Mouse (Mus musculus): ENCODE measurements at regions not wholly inside any gene's neighbourhood (a gene's known extent, or its start where the extent isn't known, plus 50 kb on each side); places are given as distances from the start of the nearest gene placed in this dataset.
A peak's percentile ranks its signal among the peaks of the same experiment; 100 is the strongest.

DNA sequence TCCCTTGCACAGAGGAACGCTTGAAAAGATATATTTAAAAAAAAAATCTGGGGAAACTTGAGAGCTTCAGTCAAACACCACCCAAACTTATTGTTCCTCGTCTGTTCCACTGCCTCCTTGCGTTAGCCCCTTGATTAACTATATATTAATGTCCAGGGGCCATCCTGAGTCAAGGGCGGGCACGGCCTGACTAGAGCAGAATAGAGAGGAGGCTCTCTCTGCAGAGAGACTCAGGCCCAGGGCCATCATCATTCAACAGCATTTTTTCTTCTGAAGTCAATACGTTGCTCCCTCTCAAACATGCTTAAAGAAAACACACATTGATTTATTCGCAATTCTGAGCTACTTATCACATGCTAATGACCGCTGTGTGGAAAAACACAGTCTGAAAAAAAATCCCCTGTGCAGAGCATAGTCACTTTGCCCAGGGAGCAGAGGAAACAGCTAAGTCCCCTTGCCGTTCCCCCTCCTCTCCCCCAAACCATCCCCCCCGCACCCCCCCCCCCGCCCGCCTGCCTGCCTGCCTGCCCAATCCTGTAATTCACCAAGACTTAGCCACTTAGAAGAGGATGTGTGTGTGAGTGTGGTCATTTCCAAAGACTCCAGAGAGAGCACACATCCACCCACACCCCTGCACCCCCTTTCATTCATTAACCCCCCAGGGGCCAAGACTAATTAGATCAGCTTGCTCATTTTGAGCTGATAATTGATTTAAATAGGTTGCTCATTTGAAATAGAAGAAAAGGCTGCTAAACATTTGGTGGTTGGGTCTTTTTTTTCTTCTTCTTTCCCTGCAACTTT lies 281.5 kb downstream of the Insig2 start:
- no peak for DNase-seq

DNA sequence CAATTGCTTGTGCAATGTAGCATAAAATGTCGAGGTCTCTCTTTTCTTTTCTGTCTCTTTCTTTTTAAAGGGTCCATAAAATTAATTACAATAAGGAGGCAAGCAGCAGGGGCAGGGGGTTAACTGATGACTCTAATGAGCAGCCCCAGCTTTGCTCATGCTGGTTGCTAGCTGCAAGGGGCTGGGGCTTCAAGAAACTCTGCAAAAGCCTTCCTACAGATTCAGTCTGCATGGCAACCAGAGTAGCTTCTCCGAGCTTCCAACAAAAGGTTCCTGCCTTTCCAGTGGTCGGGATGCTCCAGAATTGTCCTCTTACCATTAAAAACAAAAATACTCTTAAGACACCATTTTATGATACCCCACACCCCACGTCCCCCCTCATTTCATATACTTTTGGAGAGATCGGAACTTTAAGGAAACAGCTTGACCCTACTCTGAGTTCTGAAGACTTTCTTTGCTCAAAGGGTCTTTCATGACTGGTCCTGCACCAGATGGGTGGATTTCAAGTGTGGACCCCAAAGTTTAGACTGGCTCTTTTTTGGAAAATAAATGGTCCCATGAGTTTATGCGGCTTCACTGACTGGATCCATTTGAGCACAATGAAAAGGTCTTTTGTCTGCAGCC lies 280.8 kb downstream of the Insig2 start:
- DNase-seq: no peak

DNA sequence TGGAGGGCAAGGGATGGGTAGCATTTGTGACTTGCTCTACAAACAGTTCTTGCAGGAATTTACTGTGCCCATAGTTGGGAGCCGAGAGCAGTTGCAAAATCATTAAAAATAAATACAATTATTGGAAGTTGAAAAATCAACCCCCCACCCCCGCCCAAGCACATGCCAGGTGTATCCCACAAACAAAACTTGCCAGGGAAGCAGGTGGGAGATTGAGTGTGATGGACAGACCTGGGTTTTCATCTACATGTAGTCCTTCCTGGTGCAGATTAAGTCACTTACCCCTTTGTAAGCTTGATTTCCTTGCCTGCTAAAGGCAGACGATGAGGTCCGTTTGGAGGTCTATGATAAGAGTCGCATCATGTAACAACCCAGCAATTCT lies 280.3 kb downstream of the Insig2 start:
- no peak for DNase-seq

DNA sequence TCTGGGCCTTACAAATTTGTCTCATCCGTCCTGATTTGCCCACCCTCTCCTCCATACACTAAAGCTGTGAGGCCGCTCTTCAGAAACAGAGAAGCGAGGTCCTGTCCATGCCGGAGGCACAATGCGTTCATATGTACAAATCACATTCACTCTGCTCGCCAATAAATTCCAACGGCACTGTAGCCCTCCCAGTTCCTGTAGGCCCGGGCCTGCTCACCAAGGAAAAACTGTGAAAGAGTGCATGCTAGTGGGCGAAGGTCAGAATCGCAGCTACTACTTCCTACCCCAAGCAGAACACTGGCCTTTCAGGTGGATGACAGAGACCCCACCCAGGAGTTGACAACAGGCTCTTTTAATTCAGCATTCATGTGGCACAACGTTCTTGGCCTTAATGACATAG lies 278.7 kb downstream of the Insig2 start:
- peak; percentile 9 for DNase-seq

DNA sequence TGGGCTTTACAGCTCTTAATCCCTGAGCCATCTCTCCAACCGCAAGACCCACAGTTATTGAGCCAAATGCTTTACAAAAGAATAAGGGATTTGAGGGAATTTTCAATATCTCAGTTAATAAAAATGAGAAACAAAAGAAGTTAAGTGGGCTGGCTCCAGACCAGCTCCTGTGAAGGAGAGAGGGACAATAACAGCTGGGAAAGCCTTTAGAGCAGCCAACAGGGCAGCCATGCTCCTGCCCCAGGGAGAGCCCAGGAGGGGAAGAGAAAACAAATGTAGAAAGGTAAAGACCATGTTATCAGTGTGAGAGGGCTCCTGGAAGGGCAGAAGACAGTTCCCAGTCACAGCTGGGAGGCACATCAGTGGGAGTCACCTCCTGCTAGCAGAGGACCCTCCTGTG lies 257.8 kb downstream of the Insig2 start:
- no peak for DNase-seq

DNA sequence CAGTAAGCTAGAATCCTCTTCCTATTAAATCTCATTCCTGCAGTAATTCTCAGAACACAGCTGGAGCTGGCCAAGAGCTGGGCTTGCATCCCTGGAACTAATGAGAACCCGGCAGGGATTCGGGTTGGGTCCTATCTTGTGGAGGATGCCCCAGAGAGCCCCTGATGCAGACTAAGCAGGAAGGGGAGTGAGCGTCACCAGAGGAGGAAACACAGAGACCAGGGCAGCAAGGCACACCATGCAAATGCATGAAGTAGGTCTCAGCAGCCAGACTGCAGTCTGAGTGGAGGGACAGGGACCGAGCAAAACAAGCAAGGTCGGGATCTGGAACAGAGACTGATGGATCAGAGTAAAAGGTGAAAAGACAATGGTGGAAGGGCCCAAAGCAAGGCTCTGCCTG lies 249.6 kb downstream of the Insig2 start:
- no peak for DNase-seq

DNA sequence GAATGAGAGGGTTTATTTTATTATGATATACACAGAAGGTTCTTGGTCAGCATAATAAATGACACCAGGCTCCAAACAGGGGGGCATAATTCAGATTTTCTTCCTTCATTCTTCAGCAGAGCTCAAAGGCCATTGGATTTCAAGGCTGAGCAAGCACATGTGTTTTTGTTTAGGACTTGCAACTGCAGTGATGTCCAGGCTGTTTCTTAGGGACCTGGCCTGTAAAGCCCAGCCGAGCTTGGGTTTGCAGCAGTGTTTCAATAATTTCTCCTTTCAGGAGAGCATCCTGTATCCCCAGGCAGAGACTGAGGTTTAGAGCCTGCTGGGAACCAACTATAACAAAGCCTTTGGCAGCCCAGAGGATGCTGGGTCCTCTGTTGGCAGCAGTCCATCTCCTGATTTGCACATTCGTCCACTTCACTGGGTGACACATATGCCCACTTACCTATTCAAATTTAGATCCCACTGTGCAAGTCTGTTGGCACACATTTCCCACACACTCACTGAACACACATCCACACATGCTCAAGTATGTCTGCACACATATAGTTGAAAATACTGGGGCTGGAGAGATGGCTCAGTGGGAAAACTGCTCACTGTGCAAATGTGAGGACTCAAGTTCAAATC lies 247.2 kb downstream of the Insig2 start:
- DNase-seq: no peak

DNA sequence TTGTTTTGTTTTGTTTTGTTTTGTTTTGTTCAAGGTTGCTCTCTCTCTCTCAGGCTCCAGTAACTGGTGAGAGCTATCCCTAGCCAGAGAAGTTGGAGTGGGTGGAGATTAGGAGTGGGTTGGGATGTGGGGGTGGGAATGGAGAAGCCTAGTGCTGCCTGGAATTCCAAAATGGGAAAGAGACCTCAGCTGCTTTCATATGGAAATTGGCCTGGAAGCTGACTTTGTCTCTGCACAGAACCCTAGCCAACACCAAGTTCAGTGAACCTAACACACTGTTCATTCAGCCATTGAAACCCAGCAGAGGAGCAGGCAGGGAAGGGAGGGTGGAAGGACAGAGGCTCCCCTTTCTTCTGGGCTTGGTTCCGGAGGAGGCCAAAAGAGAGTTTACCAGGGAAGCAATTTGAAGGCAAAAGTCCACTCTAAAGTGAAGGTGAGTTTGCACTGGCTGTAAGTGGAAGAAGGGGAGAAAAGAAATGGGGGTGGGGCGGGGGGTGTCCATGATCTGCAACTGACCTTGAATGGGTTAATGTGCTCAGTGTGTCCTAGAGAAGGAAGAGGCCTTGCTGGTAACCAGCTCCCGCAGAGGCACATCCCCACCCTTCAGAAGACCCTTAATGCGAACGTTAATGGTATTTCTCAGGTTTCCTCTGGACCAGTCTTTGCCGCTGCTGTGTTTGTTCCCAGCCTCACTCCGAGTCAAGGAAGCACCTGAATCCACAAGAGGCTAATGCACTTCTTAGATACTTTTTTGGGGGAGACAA lies 245.1 kb downstream of the Insig2 start:
- no peak for DNase-seq

DNA sequence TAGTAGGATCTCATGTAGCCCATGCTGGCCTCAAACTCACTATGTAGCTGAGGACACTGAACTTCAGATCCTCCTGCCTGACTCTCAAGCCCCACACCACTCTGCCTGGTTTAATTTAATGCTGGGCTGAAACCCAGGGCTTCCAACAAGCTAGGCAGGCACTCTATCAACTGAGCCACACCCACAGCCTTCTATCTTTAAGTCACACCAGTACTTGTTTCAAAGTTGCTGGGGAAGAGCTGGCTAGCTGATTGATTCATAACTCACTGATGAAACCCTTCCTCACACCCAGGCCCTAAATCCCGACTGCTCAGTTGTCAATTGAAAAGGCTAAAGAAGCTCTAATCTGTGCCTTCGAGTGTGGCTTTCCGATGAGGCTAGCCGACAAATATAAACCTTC lies 241.8 kb downstream of the Insig2 start:
- no peak for DNase-seq

DNA sequence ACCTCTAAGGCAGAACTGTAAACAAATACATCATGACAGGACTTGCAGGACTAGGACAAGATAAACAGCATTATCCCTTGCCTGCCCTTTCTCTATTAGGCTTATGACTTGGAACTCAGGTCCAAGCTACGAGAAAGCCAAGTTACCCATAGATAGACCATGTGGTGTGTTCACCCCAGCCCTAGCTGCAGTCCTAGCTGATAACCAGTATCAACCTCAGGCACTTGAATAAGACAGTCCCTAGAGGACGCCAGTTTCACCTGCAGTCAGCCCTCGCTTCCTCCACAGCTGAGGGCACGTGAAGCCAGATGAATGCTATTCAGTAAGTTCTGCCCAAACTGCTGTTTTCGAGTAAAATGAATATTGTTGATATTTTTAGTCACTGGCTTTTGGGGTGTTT lies 239.5 kb downstream of the Insig2 start:
- DNase-seq: no peak

DNA sequence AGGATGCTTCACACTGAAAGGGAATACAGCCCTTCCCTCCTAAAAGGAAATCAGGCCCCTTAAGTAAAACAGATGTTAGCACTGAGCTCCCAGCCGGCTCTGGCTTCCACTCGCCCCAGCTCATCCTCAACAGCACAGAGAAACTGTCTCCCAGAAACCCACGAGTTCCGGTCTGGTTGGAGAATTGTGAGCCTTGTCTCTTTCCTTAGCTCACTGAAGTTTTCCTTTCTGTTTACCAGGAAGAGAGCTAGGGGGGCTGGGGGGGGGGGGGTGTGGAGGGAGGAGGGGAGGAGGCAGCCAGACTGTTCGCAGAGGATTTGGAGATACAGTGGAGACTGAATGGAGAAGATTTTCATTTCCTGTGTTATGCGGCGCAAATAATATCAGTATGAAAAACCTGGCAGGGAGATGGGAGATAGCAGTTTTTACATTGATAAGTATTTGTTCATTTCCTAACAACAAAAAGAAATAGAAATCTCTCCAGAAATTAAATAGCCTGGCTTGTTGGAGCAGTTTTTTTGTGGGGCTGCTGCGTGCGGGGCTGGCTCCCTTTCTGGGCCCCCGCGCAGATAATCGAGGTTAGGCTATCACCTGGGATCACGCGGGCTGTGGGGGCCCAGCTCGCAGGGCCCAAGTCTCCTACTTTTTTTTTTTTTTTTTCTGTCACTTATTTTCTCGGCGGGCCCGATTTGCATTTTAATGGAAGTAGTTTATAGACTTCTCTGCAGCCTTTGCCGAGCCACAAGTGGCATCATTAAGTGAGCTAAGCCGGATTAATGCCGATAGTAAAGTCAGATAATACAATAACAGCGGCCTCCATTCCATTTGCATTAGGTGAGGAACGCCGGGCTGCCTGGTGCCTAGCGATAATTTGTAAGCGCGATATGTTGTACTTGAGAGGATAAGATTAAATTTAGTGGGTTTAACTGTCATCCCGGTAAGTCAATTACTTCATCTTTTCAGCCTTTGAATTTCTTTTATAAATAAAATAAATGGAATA lies 235.5 kb downstream of the Insig2 start:
- DNase-seq: peak; percentile 8

DNA sequence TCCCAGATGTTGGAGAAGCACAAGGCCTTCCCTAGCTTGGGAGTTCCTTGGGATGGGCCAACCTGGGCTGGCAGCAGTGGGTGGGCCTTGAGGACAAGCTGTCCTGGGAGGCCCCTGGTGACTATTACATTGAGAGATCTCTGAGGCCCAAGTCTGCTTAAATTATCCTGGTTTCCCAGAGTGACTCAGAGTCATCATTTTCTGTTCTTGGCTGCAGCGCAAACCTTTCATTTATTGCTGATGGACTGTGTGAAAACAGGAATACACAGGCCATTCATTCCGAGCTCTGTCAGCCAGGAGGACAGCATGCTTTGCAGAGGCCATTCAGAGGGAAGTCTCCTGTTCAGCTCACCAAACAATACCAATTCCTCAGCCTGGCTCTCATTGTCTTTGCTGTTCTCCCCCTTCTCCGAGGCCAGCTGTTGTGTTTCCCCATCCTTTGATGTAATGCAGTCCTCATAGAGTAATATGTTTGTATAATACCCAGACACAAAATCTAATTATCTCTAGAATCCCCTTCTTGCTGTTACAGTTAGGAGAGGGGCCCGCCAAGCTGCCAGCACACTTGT lies 220.5 kb downstream of the Insig2 start:
- DNase-seq: peak; percentile 18

DNA sequence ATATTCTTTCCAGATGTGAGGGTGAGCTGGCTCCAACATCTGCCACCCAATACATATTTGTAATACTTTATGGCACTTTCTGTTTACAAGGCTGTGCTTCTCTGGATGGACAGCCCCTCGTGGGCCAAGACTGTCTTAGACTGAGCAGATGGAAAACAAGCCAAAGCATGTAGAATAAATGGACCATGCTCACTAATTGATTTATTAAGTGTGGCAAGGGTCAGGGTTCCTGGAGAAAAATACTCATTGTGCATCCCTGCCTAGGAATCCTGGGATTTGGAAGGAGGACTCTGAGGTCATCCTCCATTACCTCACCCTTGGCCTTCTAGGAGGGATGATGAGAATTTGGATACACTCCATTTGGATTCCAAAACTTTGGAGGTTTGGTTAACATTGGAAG lies 219.9 kb downstream of the Insig2 start:
- no peak for DNase-seq

DNA sequence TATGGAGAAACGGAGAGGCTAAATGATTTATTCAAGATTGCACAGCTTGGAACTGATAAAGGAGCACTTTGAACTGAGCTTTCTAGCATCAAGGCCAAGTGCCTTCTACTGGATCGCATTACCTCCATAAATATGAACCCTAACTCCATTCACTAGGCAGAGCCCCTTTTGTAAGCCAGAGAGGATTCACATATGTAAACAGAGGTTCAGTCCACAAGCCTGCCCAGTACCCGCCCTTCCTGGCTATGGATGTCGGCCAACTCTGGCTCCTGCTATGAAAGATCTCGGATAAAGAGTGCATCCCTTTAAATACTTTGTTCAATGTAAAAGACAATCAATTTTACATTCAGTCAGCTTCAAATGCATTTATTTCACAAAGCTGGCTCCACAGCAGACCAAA lies 215.8 kb downstream of the Insig2 start:
- no peak for DNase-seq

DNA sequence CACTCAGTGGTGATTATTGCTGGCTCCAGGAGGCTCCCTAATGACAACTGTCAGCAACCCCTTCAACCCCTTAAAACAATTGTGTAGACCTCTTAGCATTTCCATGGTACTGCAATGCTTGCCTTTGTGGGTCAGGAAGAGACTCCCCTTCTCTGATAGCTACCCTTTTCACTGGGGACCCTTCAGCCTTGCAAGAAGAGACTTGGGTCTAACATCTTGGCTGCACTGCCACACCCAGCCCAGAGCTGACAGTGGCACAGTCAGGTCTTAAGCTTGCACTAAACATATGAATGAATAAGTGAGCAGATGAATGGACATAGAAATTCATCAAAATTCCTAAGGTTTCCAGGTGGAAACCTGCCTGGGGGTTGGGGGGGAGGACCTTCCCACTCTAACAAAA lies 209.0 kb downstream of the Insig2 start:
- no peak for DNase-seq

DNA sequence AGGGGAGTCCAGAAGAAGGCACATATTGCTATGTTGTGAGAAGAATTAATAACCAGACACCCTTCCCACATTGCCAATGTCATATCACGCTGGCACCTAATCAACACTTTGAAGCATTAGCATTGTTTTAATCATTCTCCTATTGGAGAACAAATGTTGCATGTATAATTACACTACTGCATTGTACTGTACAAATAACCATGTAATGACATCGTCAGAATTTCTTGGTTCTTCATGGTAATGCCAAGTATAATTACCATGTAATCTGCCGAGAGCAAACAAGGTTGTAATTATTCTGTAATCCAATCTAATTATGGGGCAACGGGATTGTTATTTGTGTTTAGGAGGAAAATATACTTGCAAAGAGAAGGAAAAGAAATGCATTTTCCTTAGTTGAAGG lies 196.1 kb downstream of the Insig2 start:
- DNase-seq: no peak

DNA sequence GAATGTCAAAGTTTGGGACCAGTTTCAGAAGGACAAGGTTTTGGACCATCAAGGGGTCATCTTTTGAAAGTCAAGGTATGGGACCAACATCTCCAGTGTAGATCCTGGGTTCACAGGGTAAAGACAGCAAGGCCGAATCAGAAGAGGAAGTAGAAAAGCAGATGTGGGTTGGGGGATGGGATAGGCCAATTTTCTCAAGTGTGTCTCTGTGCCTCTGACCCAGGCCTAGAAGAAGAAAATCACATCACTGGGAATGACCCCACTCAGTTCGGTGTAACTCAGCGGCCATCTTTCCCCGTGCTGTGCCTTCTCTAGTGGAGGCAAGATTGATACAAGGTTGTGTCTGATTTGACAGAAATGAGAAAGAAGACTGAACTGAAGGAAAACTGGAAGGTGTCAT lies 195.5 kb downstream of the Insig2 start:
- no peak for DNase-seq

DNA sequence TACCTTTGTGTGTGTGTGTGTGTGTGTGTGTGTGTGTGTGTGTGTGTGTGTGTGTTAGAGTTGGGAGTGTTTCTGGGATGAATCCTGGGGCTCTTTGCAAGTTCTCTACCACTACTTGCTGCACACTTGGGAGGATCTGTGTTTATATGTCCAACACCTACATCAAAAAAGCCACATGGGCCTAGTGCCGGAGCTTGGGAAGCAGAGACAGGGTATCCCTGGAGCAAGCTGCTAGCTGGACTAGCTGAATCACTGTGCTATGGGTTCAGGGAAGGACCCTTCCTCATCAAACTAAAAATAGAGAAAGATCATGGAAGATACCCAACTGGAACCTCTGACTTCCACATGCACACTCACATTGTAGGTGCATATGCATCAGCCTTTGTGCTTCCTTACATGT lies 187.4 kb downstream of the Insig2 start:
- no peak for DNase-seq

DNA sequence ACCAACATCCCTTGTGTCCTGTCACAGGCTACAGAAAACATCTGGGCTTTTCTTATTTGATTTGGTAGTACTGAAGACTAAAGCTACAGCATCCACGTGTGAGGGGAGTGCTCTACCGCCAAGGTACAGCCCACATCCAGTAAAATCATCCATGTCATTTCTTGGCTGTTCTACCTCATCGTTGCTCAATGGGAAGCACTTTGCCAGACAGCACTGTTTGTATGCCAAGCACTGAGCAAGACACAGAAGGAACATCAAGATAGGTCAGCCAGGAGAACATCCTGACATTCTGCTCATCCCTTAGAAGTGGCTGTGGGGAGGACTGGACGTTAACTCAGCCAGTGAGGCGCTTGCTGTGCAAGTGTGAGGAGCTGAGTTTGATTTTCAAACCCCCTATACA lies 178.9 kb downstream of the Insig2 start:
- no peak for DNase-seq

DNA sequence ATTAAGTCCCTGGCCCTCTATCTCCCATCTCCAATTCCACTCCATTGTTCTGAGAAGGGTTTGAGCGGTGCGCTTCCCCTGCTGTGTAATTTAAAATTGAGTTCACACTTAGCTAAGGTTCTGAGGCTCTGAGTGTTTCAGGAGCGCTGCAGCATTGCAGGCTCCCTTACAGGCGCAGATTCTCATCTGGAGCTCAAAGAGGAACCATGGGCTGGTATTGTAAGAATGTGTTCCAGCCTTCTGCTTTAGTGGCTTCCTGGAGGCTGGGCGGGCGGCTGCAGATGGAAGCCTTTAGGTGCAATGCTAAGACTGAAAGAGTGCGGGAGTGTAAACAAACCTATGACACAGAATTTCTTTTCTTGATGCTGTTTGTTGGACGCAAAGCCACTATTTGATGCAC lies 177.8 kb downstream of the Insig2 start:
- no peak for DNase-seq

DNA sequence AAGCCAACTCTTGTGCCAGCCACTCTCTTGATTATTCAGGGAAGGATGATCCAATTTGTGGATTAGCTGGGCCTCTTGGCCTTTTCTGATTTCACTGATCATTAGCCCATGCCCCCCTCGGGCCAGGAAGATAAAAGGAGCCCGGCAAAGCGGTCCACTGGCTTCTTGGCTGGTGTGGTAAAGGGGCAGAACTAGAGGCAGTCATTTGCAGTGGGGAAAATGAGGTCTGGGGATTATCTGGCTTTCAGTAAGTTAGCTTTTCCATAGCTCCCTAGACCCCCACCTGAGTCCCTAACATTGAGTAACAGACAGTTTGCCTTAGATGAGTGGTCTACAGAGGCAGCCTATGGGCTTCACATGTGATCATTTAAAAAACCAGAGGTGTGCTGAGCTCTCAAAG lies 163.7 kb downstream of the Insig2 start:
- no peak for DNase-seq
